Mouse (Mus musculus) bone marrow macrophage, adult 2 months (primary cell): ENCODE data around the gene Ttll10. TPM values are rescaled to one million over a fixed set of nuclear protein-coding genes. Genes with fewer than 3 reads are reported as not detected.

Experiments used
- H3K27ac ChIP-seq: 2 replicates; pipeline ENCODE4 v1.5.1; 2012; ENCODE audit warnings: low read depth, low read length; ENCODE audit not compliant: insufficient read depth
- H3K4me1 ChIP-seq: 2 replicates; pipeline ENCODE4 v1.6.1; 2012; ENCODE audit warnings: low read length; ENCODE audit not compliant: control insufficient read depth, insufficient read depth
- H3K4me3 ChIP-seq: 2 replicates; pipeline ENCODE4 v1.5.1; 2012; ENCODE audit warnings: mild to moderate bottlenecking, low read length, moderate library complexity; ENCODE audit not compliant: insufficient read depth
- CTCF ChIP-seq: IDR thresholded peaks from 2 replicates; pipeline ENCODE4 v1.5.1; 2012; ENCODE audit warnings: low read depth, mild to moderate bottlenecking, low read length, moderate library complexity
- POLR2A ChIP-seq: IDR thresholded peaks from 2 replicates; pipeline ENCODE4 v1.6.1; 2012; ENCODE audit warnings: mild to moderate bottlenecking, low read depth, low read length, borderline replicate concordance
- polyA plus RNA-seq: library from polyadenylated mRNA; stranded (reverse); fragments of >200 nt; gene quantifications from 2 replicates; pipeline ENCODE4 v1.2.4, GENCODE M21; 2012; ENCODE audit not compliant: missing spikeins, insufficient read depth, insufficient read length

Gene Ttll10
- polyA plus RNA-seq, 1 experiment: not detected

- H3K4me1 ChIP-seq: peaks cover 19% of the 10 kb centered on the region
- no peak overlapping the region for H3K4me3 ChIP-seq
Observed at GRCm38 (mm10) chr4:156085256-156085655, 26.0 kb upstream of the Ttll10 start.

GRCm38 (mm10) chr4:156084096-156084879 is 25.1 kb upstream of the Ttll10 start:
- H3K4me1 ChIP-seq: peaks cover 19% of the 10 kb centered on the region
- TF ChIP-seq POLR2A (no peak), CTCF (no peak)
- H3K4me3 ChIP-seq: no peak overlapping the region
- no peak overlapping the region for H3K27ac ChIP-seq

More at GRCm38 (mm10) chr4:156085256-156085655, 26.0 kb upstream of the Ttll10 start:
- no peak overlapping the region for H3K27ac ChIP-seq
- no peak for TF ChIP-seq POLR2A

GRCm38 (mm10) chr4:156083348-156083747 is 24.1 kb upstream of the Ttll10 start:
- no peak overlapping the region for H3K4me3 ChIP-seq
- H3K4me1 ChIP-seq: peaks cover 19% of the 10 kb centered on the region
- TF ChIP-seq CTCF (no peak), POLR2A (no peak)
- H3K27ac ChIP-seq: no peak overlapping the region

GRCm38 (mm10) chr4:156082621-156083234 is 23.5 kb upstream of the Ttll10 start:
- H3K4me3 ChIP-seq: no peak overlapping the region
- no peak overlapping the region for H3K27ac ChIP-seq
- H3K4me1 ChIP-seq: peaks cover 14% of the 10 kb centered on the region
- TF ChIP-seq POLR2A (no peak), CTCF (no peak)

GRCm38 (mm10) chr4:156077499-156078301 is 18.5 kb upstream of the Ttll10 start:
- H3K27ac ChIP-seq: no peak overlapping the region
- no peak for TF ChIP-seq CTCF
- no peak for TF ChIP-seq POLR2A
- H3K4me1 ChIP-seq: peaks cover 9% of the 10 kb centered on the region
- H3K4me3 ChIP-seq: peak overlapping the region; percentile 48

GRCm38 (mm10) chr4:156076911-156077382 is 17.7 kb upstream of the Ttll10 start:
- Histone ChIP-seq H3K4me3 (no peak overlapping the region), H3K27ac (no peak overlapping the region), H3K4me1 (peaks cover 2% of the 10 kb centered on the region)
- TF ChIP-seq POLR2A (no peak), CTCF (0 out of 2 replicates have a peak, but pooled peaks have one; percentile 9)

GRCm38 (mm10) chr4:156070716-156071115 is 11.5 kb upstream of the Ttll10 start:
- no peak overlapping the region for H3K4me3 ChIP-seq
- H3K27ac ChIP-seq: no peak overlapping the region
- TF ChIP-seq CTCF (no peak), POLR2A (no peak)
- H3K4me1 ChIP-seq: peaks cover 9% of the 10 kb centered on the region

GRCm38 (mm10) chr4:156070276-156070675 is 11.1 kb upstream of the Ttll10 start:
- H3K27ac ChIP-seq: no peak overlapping the region

GRCm38 (mm10) chr4:156069701-156070100 is 10.5 kb upstream of the Ttll10 start:
- no peak overlapping the region for H3K4me3 ChIP-seq
- TF ChIP-seq POLR2A (no peak), CTCF (no peak)
- H3K27ac ChIP-seq: no peak overlapping the region
- peaks cover 9% of the 10 kb centered on the region for H3K4me1 ChIP-seq

More at GRCm38 (mm10) chr4:156070276-156070675, 11.1 kb upstream of the Ttll10 start:
- TF ChIP-seq CTCF (no peak), POLR2A (no peak)
- H3K4me3 ChIP-seq: no peak overlapping the region
- H3K4me1 ChIP-seq: peaks cover 9% of the 10 kb centered on the region
